Mouse (Mus musculus): ENCODE measurements around the gene Pnpla1.

DNA sequence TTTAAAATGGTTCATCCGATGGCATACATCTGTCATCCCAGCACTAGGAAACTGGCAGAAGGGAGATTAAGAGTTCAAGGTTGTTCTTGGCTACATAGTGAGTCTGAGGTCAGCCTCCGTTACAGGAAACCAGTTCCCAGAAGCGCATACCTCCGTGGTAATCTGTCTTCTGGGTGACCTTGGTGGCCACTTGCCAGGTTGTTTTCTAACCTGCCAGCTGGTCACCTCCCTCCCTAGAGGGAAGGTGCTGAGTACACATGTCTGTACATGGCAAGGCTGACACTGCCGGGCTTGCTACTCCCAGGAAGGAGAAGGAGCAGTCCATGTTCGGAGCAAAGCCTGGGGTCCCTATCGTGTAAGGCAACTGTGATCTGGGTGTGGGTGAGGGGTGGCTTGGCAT is 16.6 kb downstream of the Pnpla1 start:
- TF ChIP-seq POLR2A (IDR thresholded peaks at IDR 0.05; ENCODE audit: insufficient read depth, low read length) (no peak), CTCF (IDR thresholded peaks at IDR 0.05; ENCODE audit: low read depth, low read length) (no peak)

Data from ES-Bruce4 (cell line).